Mouse (Mus musculus): ENCODE measurements around the gene Cbx5.
A peak's percentile ranks its signal among the peaks of the same experiment; 100 is the strongest.
"Not testable (repeated sequence)": the region's sequence is repeated elsewhere in the genome, so short reads cannot be mapped to it uniquely, and the experiment has no call there.

Cbx5 gene

DNA sequence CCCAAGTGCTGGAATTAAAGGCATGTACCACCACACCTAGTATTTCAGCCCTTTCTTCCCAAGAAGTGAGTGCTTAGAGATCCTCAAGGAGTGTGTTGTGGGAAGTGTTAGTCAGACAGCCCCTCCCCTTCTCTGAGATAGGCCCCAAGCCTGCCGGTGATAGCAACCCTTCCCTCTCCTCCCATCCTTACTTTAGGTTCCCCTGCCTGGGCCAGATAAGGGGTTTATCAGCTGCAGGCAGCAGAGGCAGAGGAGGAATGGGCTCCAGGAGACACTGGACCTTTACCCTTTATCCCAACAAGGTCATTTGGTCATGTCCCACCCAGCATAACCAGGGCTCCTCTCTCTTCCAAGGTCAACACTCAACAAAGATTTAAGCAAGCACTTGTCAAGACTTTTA, 12.0 kb upstream of the Cbx5 start:
- DNase-seq (ENCODE audit: low read depth, low spot score) = no peak

DNA sequence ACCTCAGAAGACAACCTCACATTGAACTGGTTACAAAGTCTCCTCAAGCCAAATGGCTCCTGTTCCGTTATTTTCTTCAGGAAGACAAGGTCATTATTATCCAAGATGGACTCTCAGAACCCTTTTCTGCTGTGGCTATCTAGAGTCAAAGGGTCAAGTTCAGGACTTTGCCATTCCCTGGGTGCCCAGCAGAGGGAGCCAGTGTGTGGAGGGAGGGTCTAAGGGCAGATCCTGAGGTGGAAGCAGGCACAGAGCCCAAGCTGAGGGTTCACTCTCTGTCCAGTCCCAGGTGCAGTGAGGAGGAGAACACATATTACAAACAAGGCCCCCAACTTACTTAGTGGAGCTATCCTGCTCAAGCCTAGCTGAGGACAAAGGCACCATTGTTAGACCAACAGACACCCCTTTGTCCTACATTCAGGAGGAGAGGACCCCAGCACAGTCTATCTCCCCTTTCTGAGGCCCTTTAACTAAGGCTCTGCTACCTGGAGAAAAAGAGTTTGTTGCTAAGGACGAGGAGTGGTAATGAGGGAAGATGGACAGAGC, 10.7 kb upstream of the Cbx5 start:
- peak; percentile 57 for DNase-seq (ENCODE audit: low read depth, low spot score)

DNA sequence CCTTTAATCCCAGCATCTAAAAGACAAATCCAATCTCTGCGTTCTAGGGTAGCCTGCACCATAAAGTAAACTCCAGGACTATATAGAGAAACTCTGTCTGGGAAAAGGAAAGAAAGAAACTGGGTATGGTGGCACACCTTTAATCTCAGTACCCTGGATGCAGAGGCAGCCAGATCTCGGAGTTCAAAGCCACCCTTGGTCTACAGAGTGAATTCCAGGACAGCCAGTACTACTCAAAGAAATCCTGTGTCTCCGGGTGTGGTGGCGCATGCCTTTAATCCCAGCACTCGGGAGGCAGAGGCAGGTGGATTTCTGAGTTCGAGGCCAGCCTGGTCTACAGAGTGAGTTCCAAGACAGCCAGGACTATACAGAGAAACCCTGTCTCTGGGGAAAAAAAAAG, 9.9 kb upstream of the Cbx5 start:
- not testable (repeated sequence) for DNase-seq (ENCODE audit: low read depth, low spot score)

DNA sequence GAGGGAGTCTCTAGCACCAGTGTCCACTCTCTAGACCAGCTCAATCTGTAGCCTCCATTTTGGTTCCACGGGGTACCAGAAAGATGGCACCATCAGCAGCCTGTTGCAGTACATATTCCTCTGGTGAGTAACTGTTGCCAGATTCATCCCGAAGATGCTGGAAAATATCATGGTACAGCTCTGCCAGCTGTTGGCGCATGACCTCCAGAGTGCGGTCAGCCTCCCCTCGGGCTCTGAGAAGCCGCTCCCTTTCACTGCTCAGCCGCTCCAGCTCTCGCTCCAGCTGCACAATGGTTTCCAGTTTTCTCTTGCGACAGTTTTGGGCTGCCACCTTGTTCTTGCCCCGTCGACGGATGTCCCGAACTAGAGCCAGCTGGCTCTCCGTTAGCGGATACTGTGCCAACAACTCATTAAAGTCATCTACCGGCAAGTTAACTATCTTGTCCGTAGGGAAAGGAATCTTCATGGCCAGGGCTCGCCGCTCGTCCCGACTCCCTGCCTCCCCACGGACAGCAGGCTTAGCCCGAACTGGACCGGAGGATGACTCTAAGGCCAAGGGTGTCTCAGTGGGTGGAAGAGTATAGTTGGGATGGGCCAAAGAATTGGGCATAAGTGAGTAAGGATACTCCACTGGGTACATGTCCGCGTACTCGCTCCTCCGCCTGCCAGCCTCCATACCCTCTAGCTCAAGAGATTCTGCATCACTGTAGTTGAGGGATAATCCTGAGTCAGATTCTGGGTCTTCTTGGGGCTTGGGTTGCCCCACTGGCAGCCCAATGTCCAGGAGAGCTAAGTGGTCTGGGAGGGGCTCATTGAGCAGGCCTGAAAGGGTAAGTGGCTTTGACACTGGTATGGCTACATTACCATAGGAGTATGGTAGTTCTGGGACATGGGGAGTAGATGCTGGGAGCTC, 9.0 kb upstream of the Cbx5 start:
- DNase-seq (ENCODE audit: low read depth, low spot score) = no peak

DNA sequence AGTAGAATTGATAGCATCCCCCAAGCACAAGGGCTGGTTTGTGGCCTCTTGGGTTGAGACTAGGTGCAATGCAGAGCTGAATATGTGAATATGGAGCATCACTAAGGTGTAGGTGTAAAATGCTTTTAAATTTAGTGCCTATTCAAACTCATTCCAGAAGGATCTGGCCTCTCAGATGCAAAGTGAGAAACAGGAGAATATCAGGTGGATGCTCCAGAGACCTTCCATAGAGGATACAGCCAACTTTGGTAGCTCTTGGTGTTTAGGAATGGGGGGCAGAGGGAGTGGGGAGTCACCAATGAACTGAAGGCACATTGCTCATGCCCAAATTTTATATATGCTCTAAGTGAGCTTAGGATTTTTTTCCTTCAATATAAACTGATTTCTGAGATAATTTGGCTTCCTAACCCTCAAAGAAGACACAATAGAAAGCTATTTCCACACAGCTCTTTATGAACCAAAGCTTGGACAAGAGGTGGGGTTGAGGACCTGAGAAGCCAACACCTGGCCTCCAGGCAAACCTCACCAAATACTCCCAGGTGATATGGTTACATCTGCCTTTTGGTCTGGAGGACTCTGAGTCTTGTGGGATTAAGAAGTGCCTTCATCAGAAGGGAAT, 8.3 kb upstream of the Cbx5 start:
- DNase-seq (ENCODE audit: low read depth, low spot score) = no peak

DNA sequence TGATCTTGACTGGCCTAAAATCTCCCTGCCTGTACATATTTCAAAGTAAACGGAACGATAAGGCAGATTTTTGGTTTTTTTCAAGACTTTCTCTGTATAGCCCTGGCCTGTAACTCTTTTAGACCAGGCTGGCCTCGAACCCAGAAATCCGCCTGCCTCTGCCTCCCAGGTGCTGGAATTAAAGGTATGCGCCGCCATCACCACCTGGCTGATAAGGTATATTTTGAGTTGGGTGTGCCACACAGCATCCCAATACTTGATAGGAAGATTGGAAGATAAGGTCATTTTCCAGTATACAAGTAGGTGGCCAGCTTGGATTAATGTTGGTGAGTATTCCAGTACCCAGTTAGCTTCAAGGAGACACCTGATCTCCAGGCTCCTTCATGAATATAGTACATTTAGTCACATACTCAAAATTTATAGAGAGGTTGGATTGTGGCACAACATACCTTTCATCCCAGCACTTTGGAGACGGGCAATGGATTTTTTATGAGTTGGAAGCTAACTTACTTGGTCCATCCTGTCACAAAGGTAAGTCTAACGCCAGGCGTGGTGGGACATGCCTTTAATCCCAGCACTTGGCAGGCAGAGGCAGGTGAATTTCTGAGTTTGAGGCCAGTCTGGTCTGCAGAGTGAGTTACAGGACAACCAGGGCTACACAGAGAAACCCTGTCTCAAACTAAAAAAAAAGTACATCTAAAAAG, 7.6 kb upstream of the Cbx5 start:
- DNase-seq (ENCODE audit: low read depth, low spot score) = no peak

DNA sequence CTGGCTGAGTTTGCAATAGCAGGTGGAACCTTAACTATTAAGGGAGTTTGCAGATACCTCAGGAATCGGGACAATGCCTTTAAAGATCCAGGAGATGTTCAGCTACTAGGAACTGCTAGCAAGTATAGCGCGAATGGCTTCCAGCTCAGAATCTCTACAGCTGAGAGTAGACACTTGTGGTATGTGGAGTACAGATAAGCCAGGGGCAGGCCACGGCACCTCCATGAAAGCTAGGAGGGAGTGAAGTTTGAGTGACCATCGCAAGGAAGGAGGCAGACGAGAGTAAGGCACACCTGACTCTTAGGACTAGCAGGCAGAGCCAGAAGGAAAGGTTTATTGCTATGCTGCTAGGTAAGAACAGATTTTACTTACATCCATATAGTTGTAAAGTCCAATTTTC, 6.0 kb upstream of the Cbx5 start:
- no peak for DNase-seq (ENCODE audit: low read depth, low spot score)

DNA sequence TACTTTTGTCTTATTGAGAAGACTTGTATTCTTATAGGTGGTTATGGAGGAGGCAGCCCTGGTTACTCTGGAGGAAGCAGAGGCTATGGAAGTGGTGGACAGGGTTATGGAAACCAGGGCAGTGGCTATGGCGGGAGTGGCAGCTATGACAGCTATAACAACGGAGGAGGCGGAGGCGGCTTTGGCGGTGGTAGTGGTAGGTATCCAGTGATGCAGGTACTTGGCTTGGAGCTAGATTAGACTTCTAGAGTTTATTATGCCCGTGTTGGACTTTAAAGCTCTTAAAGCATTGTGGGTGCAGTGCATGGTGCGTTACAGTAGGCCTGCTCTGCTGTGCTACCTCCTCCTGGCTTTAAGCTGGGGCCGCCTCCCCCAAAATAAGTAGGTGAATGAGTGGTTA, 3.3 kb upstream of the Cbx5 start:
- no peak for DNase-seq (ENCODE audit: low read depth, low spot score)

DNA sequence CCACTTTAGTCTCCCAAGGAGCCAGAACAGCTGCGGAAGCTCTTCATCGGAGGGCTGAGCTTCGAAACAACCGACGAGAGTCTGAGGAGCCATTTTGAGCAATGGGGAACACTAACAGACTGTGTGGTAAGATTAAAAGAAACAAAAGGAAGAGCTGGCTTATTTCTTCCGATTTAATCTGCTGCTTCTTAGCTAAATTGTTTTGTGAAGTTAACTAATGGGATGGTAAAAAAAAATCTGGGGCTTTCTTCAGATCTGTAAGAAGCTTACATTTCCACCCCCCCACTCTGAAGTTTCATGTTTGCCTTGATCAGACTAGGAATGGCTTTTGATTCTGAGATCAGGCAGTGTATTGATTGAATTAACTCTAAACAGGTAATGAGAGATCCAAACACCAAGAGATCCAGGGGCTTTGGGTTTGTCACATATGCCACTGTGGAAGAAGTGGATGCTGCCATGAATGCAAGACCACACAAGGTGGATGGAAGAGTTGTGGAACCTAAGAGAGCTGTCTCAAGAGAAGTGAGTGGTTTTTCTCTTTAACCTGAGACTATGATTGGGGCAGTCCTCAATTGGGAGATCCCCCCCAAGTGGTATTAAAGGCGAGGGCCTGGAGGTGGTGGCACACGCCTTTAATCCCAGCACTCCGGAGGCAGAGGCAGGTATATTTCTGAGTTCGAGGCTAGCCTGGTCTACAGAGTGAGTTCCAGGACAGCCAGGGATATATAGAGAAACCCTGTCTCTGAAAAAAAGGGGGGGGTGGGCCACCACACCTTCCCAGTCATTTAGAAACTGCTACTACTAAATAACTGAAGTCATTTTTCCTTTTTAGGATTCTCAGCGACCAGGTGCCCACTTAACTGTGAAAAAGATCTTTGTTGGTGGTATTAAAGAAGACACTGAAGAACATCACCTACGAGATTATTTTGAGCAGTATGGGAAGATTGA, 1.7 kb upstream of the Cbx5 start:
- not testable (repeated sequence) for DNase-seq (ENCODE audit: low read depth, low spot score)

DNA sequence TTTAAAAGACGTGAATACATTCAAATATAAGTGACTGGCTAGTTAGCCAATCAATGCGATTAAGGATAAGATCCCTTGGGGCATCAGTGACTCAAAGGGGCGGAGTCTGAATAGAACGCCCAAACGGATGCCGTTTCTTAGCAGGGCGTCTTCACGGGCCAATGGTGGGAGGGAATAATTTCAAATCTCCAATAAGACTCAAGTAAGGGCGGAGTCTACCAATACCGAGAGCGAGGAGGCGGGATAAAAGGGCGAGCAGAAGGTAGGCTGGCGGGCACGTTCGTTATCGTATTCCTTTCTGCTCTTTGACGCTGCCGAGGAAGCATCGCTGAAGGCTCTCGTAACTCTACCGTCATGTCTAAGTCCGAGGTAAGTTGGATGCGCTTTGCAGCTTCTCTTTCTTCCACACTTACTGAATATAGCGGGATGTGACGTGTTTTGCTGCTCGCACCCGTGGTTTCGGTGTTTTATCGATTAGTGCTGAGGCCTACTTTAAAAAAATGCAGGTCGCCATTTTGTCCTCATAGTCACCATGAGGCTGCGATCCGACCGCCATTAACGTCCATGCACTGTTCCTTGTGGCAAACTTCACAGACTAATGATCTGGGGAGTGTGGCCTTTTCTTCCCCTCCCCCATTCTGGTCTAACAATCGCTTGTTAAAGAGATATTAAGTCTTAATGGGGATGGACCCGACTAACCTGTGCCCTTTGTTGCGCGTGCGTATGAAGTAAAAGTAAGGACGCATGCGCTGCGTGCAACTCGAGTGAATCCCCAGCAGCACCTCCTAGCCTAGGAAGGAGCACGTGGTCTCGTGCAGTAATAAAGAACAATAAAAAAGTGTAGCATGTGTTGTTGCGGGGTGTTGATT, 778 bp upstream of the Cbx5 start, which contains the start of gene Hnrnpa1:
Hnrnpa1 (plus strand) TSS at position 273 of the 869 bp plus-strand sequence.
- peak; percentile 98 for DNase-seq (ENCODE audit: low read depth, low spot score)

DNA sequence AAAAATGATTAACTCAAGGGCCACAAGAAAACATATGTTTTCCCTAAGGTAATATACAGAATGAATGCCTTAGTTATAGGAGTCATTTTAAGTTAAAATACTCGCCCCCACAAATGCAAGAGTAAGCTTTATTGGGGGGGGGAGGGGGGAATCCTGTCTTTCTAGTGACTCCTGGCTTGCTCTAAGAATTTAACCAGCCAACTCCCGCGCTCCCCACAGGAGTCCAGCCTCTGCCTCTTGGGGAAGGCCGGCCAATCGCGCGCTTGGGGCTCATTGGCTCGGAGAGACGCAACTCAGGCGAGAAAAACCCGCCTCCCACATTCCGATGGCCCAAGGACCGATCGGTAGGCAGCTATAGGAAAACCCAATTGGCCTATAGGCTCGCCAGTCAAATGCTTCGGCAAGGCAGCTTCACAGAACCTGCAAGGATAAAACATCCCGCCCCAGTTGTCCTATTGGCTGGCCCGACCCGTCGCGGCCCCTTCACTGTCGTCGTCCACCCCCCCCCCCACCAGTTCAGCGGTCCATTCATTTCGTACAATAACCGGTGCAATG, 409 bp downstream of the Cbx5 start:
- peak; percentile 98 for DNase-seq (ENCODE audit: low read depth, low spot score)

DNA sequence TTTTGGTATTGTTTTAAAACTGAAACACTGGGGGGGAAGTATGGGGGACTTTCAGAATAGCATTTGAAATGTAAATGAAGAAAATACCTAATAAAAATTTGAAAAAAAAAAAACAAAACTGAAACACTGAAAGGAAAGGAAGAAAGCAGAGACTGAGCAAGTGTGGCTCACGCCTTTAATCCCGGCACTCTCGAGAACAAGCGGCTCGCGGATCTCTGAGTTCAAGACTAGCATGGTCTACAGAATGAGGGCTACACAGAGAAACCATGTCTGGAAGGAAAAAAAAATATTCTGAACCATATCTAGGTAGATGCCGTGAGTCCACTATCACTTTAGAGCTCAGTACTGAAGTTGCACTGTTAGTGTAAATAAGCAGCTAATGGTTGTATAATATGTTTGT, 2.3 kb downstream of the Cbx5 start:
- no peak for DNase-seq (ENCODE audit: low read depth, low spot score)

DNA sequence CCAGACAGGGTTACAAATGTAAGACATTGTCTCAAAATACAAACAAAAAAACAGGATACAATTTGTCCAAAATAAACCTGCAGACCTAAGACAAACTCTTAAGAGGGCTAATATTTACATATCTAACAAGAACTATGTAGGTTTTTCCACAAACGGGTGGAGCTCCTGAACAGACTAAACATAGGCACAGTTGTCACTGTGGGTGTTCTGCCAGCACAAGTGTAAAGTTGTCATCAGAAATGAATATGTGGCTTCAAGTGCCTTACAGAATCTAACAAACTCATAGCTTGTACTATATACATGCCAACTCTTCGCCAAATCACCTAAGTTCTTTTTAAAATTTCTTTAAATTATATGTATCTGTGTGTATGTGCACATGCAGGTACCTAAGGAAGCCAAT, 6.5 kb downstream of the Cbx5 start:
- no peak for DNase-seq (ENCODE audit: low read depth, low spot score)

DNA sequence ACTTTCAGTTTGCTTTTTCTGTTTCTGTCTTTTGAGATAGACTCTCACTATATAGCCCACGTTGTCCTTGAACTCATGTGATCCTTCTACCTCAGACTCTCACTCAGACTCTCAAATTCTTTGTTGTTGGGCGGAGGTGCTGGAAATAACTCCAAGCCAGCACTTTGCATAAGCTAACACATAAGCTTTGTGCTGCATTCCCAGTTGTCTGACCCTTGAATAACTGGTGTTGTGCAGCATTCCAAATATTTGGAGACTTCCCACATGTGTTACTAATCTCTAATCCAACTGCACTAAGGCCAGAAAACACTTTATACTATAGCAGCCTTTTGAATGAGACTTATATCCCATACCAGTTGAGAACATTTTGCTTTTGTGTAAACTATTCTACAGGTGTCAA, 10.7 kb downstream of the Cbx5 start:
- no peak for DNase-seq (ENCODE audit: low read depth, low spot score)

DNA sequence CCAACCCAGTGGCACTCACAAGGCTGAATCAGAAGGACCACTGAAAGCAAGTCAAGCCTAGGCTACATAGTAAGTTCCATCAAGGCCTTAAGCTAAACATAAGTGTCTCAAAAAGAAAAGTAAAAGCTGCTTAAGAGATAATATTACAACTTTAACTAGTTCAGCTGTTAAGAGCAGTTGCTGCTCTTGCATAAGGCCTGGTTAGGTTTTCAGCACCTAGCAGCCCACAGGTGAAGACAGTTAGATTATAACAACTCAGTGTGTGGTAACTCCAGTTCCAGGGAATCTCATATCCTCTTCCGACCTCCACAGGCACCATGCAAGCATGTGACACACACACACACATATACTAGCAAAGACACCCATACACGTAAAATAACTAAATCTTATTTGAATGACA, 12.0 kb downstream of the Cbx5 start:
- no peak for DNase-seq (ENCODE audit: low read depth, low spot score)

DNA sequence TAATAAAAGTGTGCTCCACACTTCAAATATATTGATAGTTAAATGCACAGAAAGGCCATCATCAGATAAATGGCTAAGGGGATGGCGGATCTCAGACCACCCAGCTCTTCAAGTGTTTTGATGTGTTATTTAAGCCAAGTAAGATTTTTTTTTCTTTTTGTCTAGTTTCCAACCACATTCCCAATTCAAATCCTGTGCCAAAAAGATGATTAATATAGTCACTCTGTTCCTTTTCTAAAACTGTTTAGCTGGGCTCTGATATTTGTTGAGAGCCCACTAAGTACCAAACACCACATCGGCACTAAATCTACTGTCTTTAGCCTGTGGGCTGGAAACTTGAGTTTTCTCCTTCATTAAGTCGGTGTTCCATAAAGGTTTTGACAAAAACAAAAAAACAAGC, 12.6 kb downstream of the Cbx5 start:
- no peak for DNase-seq (ENCODE audit: low read depth, low spot score)

DNA sequence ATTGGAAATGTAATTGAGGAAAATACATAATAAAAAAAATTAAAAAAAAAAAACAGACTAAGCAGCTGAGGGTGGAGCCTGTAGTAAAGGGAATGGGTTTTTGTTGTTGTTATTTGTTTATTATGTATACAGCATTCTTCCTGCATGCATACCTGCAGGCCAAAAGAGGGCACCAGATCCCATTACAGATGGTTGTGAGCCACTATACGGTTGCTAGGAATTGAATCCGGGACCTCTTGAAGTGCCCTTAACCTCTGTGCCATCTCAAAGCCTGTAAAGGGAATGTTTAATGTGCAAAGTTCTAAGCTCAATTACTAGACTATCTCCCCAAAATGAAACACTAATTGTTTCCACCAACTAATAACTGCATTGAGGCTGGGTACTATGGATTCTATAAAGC, 15.5 kb downstream of the Cbx5 start:
- no peak for DNase-seq (ENCODE audit: low read depth, low spot score)

DNA sequence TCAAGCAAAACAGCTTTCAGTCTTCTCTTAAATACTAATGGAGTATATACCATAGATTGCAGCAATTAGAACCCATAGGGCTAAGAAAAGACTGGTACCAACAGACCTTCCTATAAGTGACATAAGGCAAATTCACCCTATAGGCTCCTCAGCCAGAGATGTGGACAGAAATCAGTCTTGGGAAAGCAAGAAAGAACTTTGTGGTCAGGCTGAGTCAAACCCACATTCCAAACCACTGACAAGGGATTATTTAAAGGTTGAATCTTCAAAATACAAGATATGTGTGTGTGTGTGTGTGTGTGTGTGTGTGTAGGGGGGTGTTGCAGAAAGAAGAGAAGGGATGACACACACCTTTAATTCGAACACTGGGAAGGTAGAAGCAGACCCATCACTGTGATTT, 18.2 kb downstream of the Cbx5 start:
- no peak for DNase-seq (ENCODE audit: low read depth, low spot score)

DNA sequence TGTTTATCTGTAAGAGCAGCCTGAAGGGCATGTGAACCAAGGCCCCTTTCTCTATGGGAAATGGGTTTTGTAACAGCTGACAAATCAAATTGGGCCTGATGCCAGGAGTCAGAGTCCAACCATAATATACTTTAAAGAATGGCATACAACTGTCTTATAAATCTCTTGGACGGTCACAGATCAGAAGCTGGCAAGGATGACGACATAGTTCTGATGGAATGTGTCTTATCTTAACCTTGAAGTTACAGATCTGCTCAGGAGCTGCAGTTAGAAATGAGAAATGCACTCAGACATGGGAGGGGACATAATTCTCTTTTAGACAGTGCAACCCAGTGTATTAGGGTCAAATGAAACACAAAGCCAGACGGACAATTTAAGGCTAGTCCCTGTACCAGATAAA, 18.8 kb downstream of the Cbx5 start:
- DNase-seq (ENCODE audit: low read depth, low spot score) = no peak

DNA sequence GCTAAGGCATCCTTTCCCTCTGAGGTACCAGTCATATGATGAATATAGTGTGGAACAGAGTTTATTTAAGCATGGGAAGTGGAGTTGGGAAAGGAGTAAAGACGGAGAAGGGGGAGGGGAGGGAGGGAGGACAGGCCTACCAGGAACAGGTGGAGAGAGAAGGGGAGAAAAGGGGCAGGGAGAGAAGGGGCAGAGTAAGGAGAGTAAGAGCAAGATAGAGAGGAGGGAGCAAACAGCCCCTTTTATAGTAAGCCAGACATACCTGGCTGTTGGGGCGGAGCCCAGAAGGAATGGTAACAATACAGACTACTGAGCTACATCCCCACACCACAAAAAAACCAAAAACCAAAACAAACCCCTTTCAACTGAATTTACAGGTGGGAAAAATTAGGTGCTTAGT, 23.6 kb downstream of the Cbx5 start:
- DNase-seq (ENCODE audit: low read depth, low spot score) = no peak

Data from forelimb bud, embryonic 11.5 days (tissue).